Mouse (Mus musculus): ENCODE results near the gene Itga11. TPM values are rescaled to one million over a fixed set of nuclear protein-coding genes. Genes with fewer than 3 reads are reported as not detected.

The Itga11 gene
- polyA plus RNA-seq, 1 experiment from 2014 or later: 0.73 TPM

- H3K9me3 ChIP-seq (ENCODE audit: control insufficient read depth, low read length): no peaks in the 10 kb centered on the region
- H3K9ac ChIP-seq (ENCODE audit: low read length): no peak overlapping the region
- H3K4me1 ChIP-seq (replicated peaks; ENCODE audit: control insufficient read depth, insufficient read depth, low read length): peaks cover 6% of the 10 kb centered on the region; the same call in 1 of the 2 replicates
- no peak overlapping the region for H3K4me2 ChIP-seq (ENCODE audit: low read depth, low read length)
- H3K36me3 ChIP-seq (ENCODE audit: control insufficient read depth, insufficient read depth, low read length): no peaks in the 10 kb centered on the region
- no peak for ATAC-seq (ENCODE audit: low read depth)
- no peak overlapping the region for H3K4me3 ChIP-seq (ENCODE audit: low read length)
- WGBS: 26% methylated on average over 6 of the region's 6 CpGs
- no peaks in the 10 kb centered on the region for H3K27me3 ChIP-seq (ENCODE audit: control insufficient read depth, insufficient read depth, low read depth, low read length)
- H3K27ac ChIP-seq (ENCODE audit: low read length): no peak overlapping the region
These were observed 30.2 kb downstream of the Itga11 start for GRCm38 (mm10) chr9:62707870-62708269.

DNA sequence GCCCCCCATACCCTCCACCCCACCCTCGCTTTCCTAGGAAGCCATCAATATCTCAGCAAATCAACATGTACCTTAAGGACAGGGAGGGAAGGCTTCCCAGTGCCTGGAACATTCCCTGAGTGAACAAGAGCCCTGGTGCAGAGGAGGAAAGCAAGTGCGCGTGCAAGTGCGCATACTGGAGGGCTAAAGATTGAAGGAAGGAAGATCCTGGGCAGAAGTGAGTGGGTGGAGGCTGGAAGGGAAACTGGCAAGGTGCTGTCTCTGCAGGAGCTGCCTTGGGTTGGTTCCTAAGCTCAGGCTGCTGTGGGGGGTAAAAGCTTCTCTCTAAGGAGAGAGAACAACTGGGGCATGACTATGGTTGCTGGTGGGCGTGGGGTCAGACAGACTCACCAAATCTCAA, 32.4 kb downstream of the Itga11 start:
- Histone ChIP-seq H3K4me1 (replicated peaks; ENCODE audit: control insufficient read depth, insufficient read depth, low read length) (peaks cover 6% of the 10 kb centered on the region; the same call in 1 of the 2 replicates), H3K4me2 (ENCODE audit: low read depth, low read length) (no peak overlapping the region), H3K4me3 (ENCODE audit: low read length) (no peak overlapping the region), H3K36me3 (ENCODE audit: control insufficient read depth, insufficient read depth, low read length) (no peaks in the 10 kb centered on the region), H3K9me3 (ENCODE audit: control insufficient read depth, low read length) (no peaks in the 10 kb centered on the region), H3K9ac (ENCODE audit: low read length) (no peak overlapping the region), H3K27ac (ENCODE audit: low read length) (no peak overlapping the region), H3K27me3 (ENCODE audit: control insufficient read depth, insufficient read depth, low read depth, low read length) (no peaks in the 10 kb centered on the region)
- 82% methylated on average over 5 of the region's 5 CpGs for WGBS
- ATAC-seq (ENCODE audit: low read depth): no peak

- Histone ChIP-seq H3K27me3 (ENCODE audit: control insufficient read depth, insufficient read depth, low read depth, low read length) (no peaks in the 10 kb centered on the region), H3K4me2 (ENCODE audit: low read depth, low read length) (no peak overlapping the region), H3K4me3 (ENCODE audit: low read length) (no peak overlapping the region), H3K36me3 (ENCODE audit: control insufficient read depth, insufficient read depth, low read length) (no peaks in the 10 kb centered on the region), H3K4me1 (replicated peaks; ENCODE audit: control insufficient read depth, insufficient read depth, low read length) (peaks cover 6% of the 10 kb centered on the region; the same call in 1 of the 2 replicates), H3K9ac (ENCODE audit: low read length) (no peak overlapping the region), H3K27ac (ENCODE audit: low read length) (no peak overlapping the region), H3K9me3 (ENCODE audit: control insufficient read depth, low read length) (no peaks in the 10 kb centered on the region)
- 71% methylated on average over 6 of the region's 6 CpGs for WGBS
- ATAC-seq (ENCODE audit: low read depth): no peak
These were observed 34.7 kb downstream of the Itga11 start for GRCm38 (mm10) chr9:62712374-62712773.

DNA sequence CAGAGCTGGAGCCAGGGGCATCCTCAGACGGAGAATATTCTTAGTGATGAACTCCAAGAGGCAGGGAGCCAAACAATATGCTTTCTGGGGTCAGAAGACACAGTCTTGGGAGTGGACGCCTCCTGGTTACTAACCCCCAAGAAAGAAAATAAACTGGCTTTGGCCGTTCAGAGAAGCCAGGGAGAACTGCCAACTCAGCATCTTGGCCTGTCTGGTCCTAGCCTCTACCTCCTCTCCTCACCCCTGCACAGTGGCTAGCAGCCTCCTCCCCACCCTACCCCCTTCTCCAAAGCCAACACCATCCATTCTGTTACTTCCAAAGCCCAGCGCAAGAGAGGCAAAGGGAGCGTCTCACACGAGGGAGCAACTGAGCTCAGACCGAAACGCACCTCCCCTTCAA, 35.4 kb downstream of the Itga11 start:
- H3K4me2 ChIP-seq (ENCODE audit: low read depth, low read length): no peak overlapping the region
- ATAC-seq (ENCODE audit: low read depth): no peak
- WGBS: 61% methylated on average over 8 of the region's 8 CpGs
- no peak overlapping the region for H3K4me3 ChIP-seq (ENCODE audit: low read length)
- H3K9ac ChIP-seq (ENCODE audit: low read length): no peak overlapping the region
- peaks cover 2% of the 10 kb centered on the region; the same call in 1 of the 2 replicates for H3K4me1 ChIP-seq (replicated peaks; ENCODE audit: control insufficient read depth, insufficient read depth, low read length)
- H3K36me3 ChIP-seq (ENCODE audit: control insufficient read depth, insufficient read depth, low read length): no peaks in the 10 kb centered on the region
- no peaks in the 10 kb centered on the region for H3K27me3 ChIP-seq (ENCODE audit: control insufficient read depth, insufficient read depth, low read depth, low read length)
- no peak overlapping the region for H3K27ac ChIP-seq (ENCODE audit: low read length)
- H3K9me3 ChIP-seq (ENCODE audit: control insufficient read depth, low read length): no peaks in the 10 kb centered on the region

GRCm38 (mm10) chr9:62714336-62714735, 36.7 kb downstream of the Itga11 start:
- Histone ChIP-seq H3K4me2 (ENCODE audit: low read depth, low read length) (no peak overlapping the region), H3K4me1 (replicated peaks; ENCODE audit: control insufficient read depth, insufficient read depth, low read length) (peaks cover 6% of the 10 kb centered on the region), H3K4me3 (ENCODE audit: low read length) (no peak overlapping the region), H3K27me3 (ENCODE audit: control insufficient read depth, insufficient read depth, low read depth, low read length) (no peaks in the 10 kb centered on the region), H3K36me3 (ENCODE audit: control insufficient read depth, insufficient read depth, low read length) (no peaks in the 10 kb centered on the region), H3K9me3 (ENCODE audit: control insufficient read depth, low read length) (no peaks in the 10 kb centered on the region), H3K27ac (ENCODE audit: low read length) (no peak overlapping the region), H3K9ac (ENCODE audit: low read length) (no peak overlapping the region)
- 50% methylated on average over 3 of the region's 3 CpGs for WGBS
- ATAC-seq (ENCODE audit: low read depth): no peak

- peak overlapping the region; percentile 40; the same call in 1 of the 2 replicates for H3K9ac ChIP-seq (ENCODE audit: low read length)
- H3K4me1 ChIP-seq (replicated peaks; ENCODE audit: control insufficient read depth, insufficient read depth, low read length): peaks cover 6% of the 10 kb centered on the region
- no peak for ATAC-seq (ENCODE audit: low read depth)
- 0 out of 2 replicates have a peak overlapping the region, but pooled peaks have one; percentile 4 for H3K4me2 ChIP-seq (ENCODE audit: low read depth, low read length)
- WGBS: 21% methylated on average over 8 of the region's 8 CpGs
- no peak overlapping the region for H3K4me3 ChIP-seq (ENCODE audit: low read length)
- no peak overlapping the region for H3K27ac ChIP-seq (ENCODE audit: low read length)
- no peaks in the 10 kb centered on the region for H3K9me3 ChIP-seq (ENCODE audit: control insufficient read depth, low read length)
- no peaks in the 10 kb centered on the region for H3K27me3 ChIP-seq (ENCODE audit: control insufficient read depth, insufficient read depth, low read depth, low read length)
- no peaks in the 10 kb centered on the region for H3K36me3 ChIP-seq (ENCODE audit: control insufficient read depth, insufficient read depth, low read length)
These were observed 40.4 kb downstream of the Itga11 start for GRCm38 (mm10) chr9:62717982-62718381.

DNA sequence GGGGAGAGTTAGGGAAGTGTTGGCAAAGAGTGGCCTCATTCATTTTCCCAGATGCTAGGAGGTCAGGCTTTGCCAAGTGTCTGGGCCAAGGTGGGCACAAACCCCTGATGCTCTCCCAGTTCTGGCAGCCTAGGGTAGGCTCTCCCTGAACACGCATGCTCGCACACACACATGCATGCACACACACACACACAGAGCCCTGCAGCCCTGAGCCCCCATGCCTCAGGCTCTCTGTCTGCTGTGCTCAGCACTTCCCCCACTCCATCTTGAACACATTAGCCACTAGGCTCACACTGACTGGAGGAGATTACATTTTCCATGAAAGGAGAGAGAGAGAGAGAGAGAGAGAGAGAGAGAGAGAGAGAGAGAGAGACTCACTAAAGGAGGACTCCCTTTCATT, 44.2 kb downstream of the Itga11 start:
- no peaks in the 10 kb centered on the region for H3K27me3 ChIP-seq (ENCODE audit: control insufficient read depth, insufficient read depth, low read depth, low read length)
- no peak overlapping the region for H3K4me3 ChIP-seq (ENCODE audit: low read length)
- H3K9me3 ChIP-seq (ENCODE audit: control insufficient read depth, low read length): no peaks in the 10 kb centered on the region
- no peak overlapping the region for H3K9ac ChIP-seq (ENCODE audit: low read length)
- 75% methylated on average over 2 of the region's 2 CpGs for WGBS
- H3K4me2 ChIP-seq (ENCODE audit: low read depth, low read length): no peak overlapping the region
- ATAC-seq (ENCODE audit: low read depth): no peak
- no peaks in the 10 kb centered on the region for H3K36me3 ChIP-seq (ENCODE audit: control insufficient read depth, insufficient read depth, low read length)
- H3K27ac ChIP-seq (ENCODE audit: low read length): no peak overlapping the region
- H3K4me1 ChIP-seq (replicated peaks; ENCODE audit: control insufficient read depth, insufficient read depth, low read length): peaks cover 6% of the 10 kb centered on the region

DNA sequence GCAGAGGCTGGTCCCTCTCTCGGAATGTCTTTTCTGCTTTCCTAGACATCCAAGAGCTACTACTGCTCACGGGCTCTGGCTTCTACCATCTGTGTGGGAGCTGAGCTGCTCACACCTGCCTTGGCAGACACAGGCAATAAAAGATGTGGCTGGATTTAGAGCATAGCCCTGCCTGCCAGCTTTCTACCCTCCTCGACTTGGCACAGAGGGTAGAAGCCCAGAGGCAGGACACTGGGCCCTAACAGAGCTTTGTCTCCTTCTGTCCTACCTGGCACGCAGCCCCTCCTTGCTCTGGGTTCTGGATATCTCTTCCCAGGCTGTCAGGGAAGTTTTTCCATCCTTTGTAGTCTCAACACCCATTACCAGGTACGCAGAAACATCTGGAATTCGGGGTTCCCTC, 45.1 kb downstream of the Itga11 start:
- H3K27ac ChIP-seq (ENCODE audit: low read length): no peak overlapping the region
- no peaks in the 10 kb centered on the region for H3K9me3 ChIP-seq (ENCODE audit: control insufficient read depth, low read length)
- no peak overlapping the region for H3K9ac ChIP-seq (ENCODE audit: low read length)
- H3K4me3 ChIP-seq (ENCODE audit: low read length): no peak overlapping the region
- 52% methylated on average over 6 of the region's 6 CpGs for WGBS
- H3K36me3 ChIP-seq (ENCODE audit: control insufficient read depth, insufficient read depth, low read length): no peaks in the 10 kb centered on the region
- no peak for ATAC-seq (ENCODE audit: low read depth)
- H3K4me2 ChIP-seq (ENCODE audit: low read depth, low read length): no peak overlapping the region
- H3K27me3 ChIP-seq (ENCODE audit: control insufficient read depth, insufficient read depth, low read depth, low read length): no peaks in the 10 kb centered on the region
- peaks cover 6% of the 10 kb centered on the region for H3K4me1 ChIP-seq (replicated peaks; ENCODE audit: control insufficient read depth, insufficient read depth, low read length)

GRCm38 (mm10) chr9:62724175-62724574, 46.5 kb downstream of the Itga11 start:
- H3K36me3 ChIP-seq (ENCODE audit: control insufficient read depth, insufficient read depth, low read length): no peaks in the 10 kb centered on the region

GRCm38 (mm10) chr9:62725247-62725646, 47.6 kb downstream of the Itga11 start:
- H3K9ac ChIP-seq (ENCODE audit: low read length): no peak overlapping the region
- no peaks in the 10 kb centered on the region for H3K4me1 ChIP-seq (replicated peaks; ENCODE audit: control insufficient read depth, insufficient read depth, low read length)
- 23% methylated on average over 5 of the region's 5 CpGs for WGBS
- no peak overlapping the region for H3K27ac ChIP-seq (ENCODE audit: low read length)
- no peaks in the 10 kb centered on the region for H3K36me3 ChIP-seq (ENCODE audit: control insufficient read depth, insufficient read depth, low read length)
- no peak overlapping the region for H3K4me3 ChIP-seq (ENCODE audit: low read length)
- ATAC-seq (ENCODE audit: low read depth): no peak
- H3K4me2 ChIP-seq (ENCODE audit: low read depth, low read length): no peak overlapping the region
- H3K9me3 ChIP-seq (ENCODE audit: control insufficient read depth, low read length): no peaks in the 10 kb centered on the region
- H3K27me3 ChIP-seq (ENCODE audit: control insufficient read depth, insufficient read depth, low read depth, low read length): no peaks in the 10 kb centered on the region

More at GRCm38 (mm10) chr9:62724175-62724574, 46.5 kb downstream of the Itga11 start:
- no peak for ATAC-seq (ENCODE audit: low read depth)
- Histone ChIP-seq H3K4me2 (ENCODE audit: low read depth, low read length) (no peak overlapping the region), H3K27ac (ENCODE audit: low read length) (no peak overlapping the region), H3K4me3 (ENCODE audit: low read length) (no peak overlapping the region), H3K27me3 (ENCODE audit: control insufficient read depth, insufficient read depth, low read depth, low read length) (no peaks in the 10 kb centered on the region), H3K9ac (ENCODE audit: low read length) (no peak overlapping the region), H3K4me1 (replicated peaks; ENCODE audit: control insufficient read depth, insufficient read depth, low read length) (no peaks in the 10 kb centered on the region), H3K9me3 (ENCODE audit: control insufficient read depth, low read length) (no peaks in the 10 kb centered on the region)
- 87% methylated on average over 9 of the region's 9 CpGs for WGBS
